Mouse (Mus musculus) CH12.LX (cell line): Measurements from ENCODE around the gene Dclk1. TPM values are rescaled to one million over a fixed set of nuclear protein-coding genes. Genes with fewer than 3 reads are reported as not detected.

ENCODE experiments used
- DNase-seq: peaks from one replicate; pipeline ENCODE4 v3.0.0-alpha.2; 2013; ENCODE audit errors: extremely low read depth
- H3K27ac ChIP-seq: 2 replicates; pipeline ENCODE4 v1.5.1; 2012; ENCODE audit warnings: low read depth, mild to moderate bottlenecking, control low read depth, moderate library complexity; ENCODE audit not compliant: insufficient read depth
- H3K27me3 ChIP-seq: replicated peaks from 2 replicates; pipeline ENCODE3; 2012; ENCODE audit warnings: inconsistent platforms
- H3K36me3 ChIP-seq, 2 experiments: replicated peaks in 1 of 2; 2 replicates each; pipeline versions ENCODE3 to v1.6.1; 2012; ENCODE audit warnings: inconsistent platforms in 1 of 2, low read length in 1 of 2, mild to moderate bottlenecking in 1 of 2, mixed read lengths in 1 of 2, moderate library complexity in 1 of 2; ENCODE audit not compliant: control insufficient read depth in 1 of 2, insufficient read depth in 1 of 2
- H3K4me1 ChIP-seq, 2 experiments: 2 replicates each; pipeline ENCODE4 v1.6.1; 2012; ENCODE audit warnings: inconsistent platforms in 1 of 2, moderate library complexity in 1 of 2; ENCODE audit not compliant: insufficient read depth in 2 of 2, control insufficient read depth in 1 of 2
- H3K4me2 ChIP-seq: 2 replicates; pipeline ENCODE4 v1.6.1; 2012; ENCODE audit warnings: low read depth, mild to moderate bottlenecking, control low read depth; ENCODE audit not compliant: poor library complexity, insufficient read depth, severe bottlenecking
- H3K4me3 ChIP-seq, 3 experiments: fragments of 150-350 bp in 1 of 3; sonication (generic) in 1 of 3; replicated peaks in 1 of 3; 2 replicates each; pipeline versions ENCODE3 to v1.5.1; 2011 to 2012; ENCODE audit warnings: low read depth in 2 of 3, low read length in 2 of 3, mild to moderate bottlenecking in 2 of 3, moderate library complexity in 2 of 3, control low read depth in 1 of 3, improper control_type of control experiment in 1 of 3, inconsistent platforms in 1 of 3, mixed read lengths in 1 of 3; ENCODE audit not compliant: poor library complexity in 1 of 3
- H3K79me2 ChIP-seq: replicated peaks from 2 replicates; pipeline ENCODE4 v1.6.1; 2012; ENCODE audit warnings: mild to moderate bottlenecking, moderate library complexity; ENCODE audit not compliant: control insufficient read depth, poor library complexity, insufficient read depth, severe bottlenecking; ENCODE audit errors: extremely low read depth
- H3K9ac ChIP-seq: 2 replicates; pipeline ENCODE4 v1.6.1; 2012; ENCODE audit warnings: low read depth, mild to moderate bottlenecking, control low read depth, moderate library complexity; ENCODE audit not compliant: insufficient read depth
- H3K9me3 ChIP-seq: replicated peaks from 2 replicates; pipeline ENCODE3; 2012; ENCODE audit warnings: low read length, inconsistent platforms, mixed read lengths
- BHLHE40 ChIP-seq: IDR thresholded peaks from 2 replicates; pipeline ENCODE4 v1.6.1; 2011; ENCODE audit warnings: mild to moderate bottlenecking, low read depth, low read length, improper control_type of control experiment
- E2F4 ChIP-seq: IDR thresholded peaks from 2 replicates; pipeline ENCODE4 v1.6.1; 2011; ENCODE audit warnings: low read depth, low read length, improper control_type of control experiment; ENCODE audit not compliant: insufficient replicate concordance
- JUN ChIP-seq: IDR thresholded peaks from 2 replicates; pipeline ENCODE4 v1.6.1; 2011; ENCODE audit warnings: low read depth, mild to moderate bottlenecking, low read length, improper control_type of control experiment, moderate library complexity; ENCODE audit not compliant: insufficient read depth
- JUND ChIP-seq: conservative IDR thresholded peaks from 2 replicates; pipeline ENCODE4 v1.6.1; 2011; ENCODE audit warnings: low read depth, low read length, improper control_type of control experiment
- KAT2A ChIP-seq: IDR thresholded peaks from 2 replicates; pipeline ENCODE4 v1.6.1; 2012; ENCODE audit warnings: low read length, improper control_type of control experiment, inconsistent platforms; ENCODE audit not compliant: insufficient replicate concordance
- MAFK ChIP-seq: IDR thresholded peaks from 2 replicates; pipeline ENCODE4 v1.6.1; 2011; ENCODE audit warnings: low read length, improper control_type of control experiment; ENCODE audit not compliant: insufficient replicate concordance
- MAX ChIP-seq: IDR thresholded peaks from 2 replicates; pipeline ENCODE4 v1.6.1; 2011; ENCODE audit warnings: low read length, improper control_type of control experiment
- MAZ ChIP-seq: IDR thresholded peaks from 2 replicates; pipeline ENCODE4 v1.6.1; 2012; ENCODE audit warnings: low read depth, mild to moderate bottlenecking, inconsistent platforms, low read length, improper control_type of control experiment, moderate library complexity
- MEF2A ChIP-seq: IDR thresholded peaks from 2 replicates; pipeline ENCODE4 v1.6.1; 2014; ENCODE audit warnings: low read depth, mild to moderate bottlenecking, inconsistent platforms, low read length, improper control_type of control experiment, borderline replicate concordance
- MYC ChIP-seq: IDR thresholded peaks from 2 replicates; pipeline ENCODE4 v1.6.1; 2011; ENCODE audit warnings: low read depth, mild to moderate bottlenecking, improper control_type of control experiment, low read length
- RAD21 ChIP-seq: IDR thresholded peaks from 2 replicates; pipeline ENCODE4 v1.6.1; 2011; ENCODE audit warnings: low read depth, mild to moderate bottlenecking, low read length, improper control_type of control experiment, moderate library complexity
- TBP ChIP-seq: conservative IDR thresholded peaks from 2 replicates; pipeline ENCODE4 v1.6.1; 2011; ENCODE audit warnings: low read depth, low read length, improper control_type of control experiment
- TCF12 ChIP-seq: IDR thresholded peaks from 2 replicates; pipeline ENCODE4 v1.6.1; 2014; ENCODE audit warnings: low read depth, mild to moderate bottlenecking, inconsistent platforms, low read length, improper control_type of control experiment
- UBTF ChIP-seq: IDR thresholded peaks from 2 replicates; pipeline ENCODE4 v1.6.1; 2012; ENCODE audit warnings: low read depth, mild to moderate bottlenecking, inconsistent platforms, low read length, improper control_type of control experiment, moderate library complexity
- USF2 ChIP-seq: conservative IDR thresholded peaks from 2 replicates; pipeline ENCODE4 v1.6.1; 2011; ENCODE audit warnings: low read depth, low read length, improper control_type of control experiment
- ZC3H11A ChIP-seq: IDR thresholded peaks from 2 replicates; pipeline ENCODE4 v1.6.1; 2012; ENCODE audit warnings: low read depth, mild to moderate bottlenecking, inconsistent platforms, low read length, improper control_type of control experiment
- ZKSCAN1 ChIP-seq: IDR thresholded peaks from 2 replicates; pipeline ENCODE4 v1.6.1; 2012; ENCODE audit warnings: low read depth, inconsistent platforms, low read length, improper control_type of control experiment, borderline replicate concordance
- ZMIZ1 ChIP-seq: IDR thresholded peaks from 2 replicates; pipeline ENCODE4 v1.6.1; 2012; ENCODE audit warnings: low read depth, mild to moderate bottlenecking, inconsistent platforms, low read length, improper control_type of control experiment
- dilution Hi-C: fragments of 300-500 bp; cut with MboI; formaldehyde crosslinking; loops from 2 replicates; pipeline ENCODE4 v1.14.3; 2020; ENCODE audit warnings: low sequenced_read_pairs; ENCODE audit not compliant: extremely low pct_unique_long_range_greater_than_20kb, extremely low pct_ligation_motif_present
- in situ Hi-C: fragments of 300-500 bp; cut with MboI; formaldehyde crosslinking; loops from 3 replicates; pipeline ENCODE4 v1.14.3; 2019; ENCODE audit warnings: low sequenced_read_pairs, low pct_ligation_motif_present, low pct_unique_long_range_greater_than_20kb, mixed read lengths
- polyA plus RNA-seq: library from polyadenylated mRNA; unstranded; fragments of >175 nt; gene quantifications from 2 replicates; pipeline ENCODE4 v1.2.1, GENCODE M21; 2012; ENCODE audit warnings: low read depth; ENCODE audit not compliant: insufficient read length
- total RNA-seq, 2 experiments: library from RNA; depleted of rRNA; stranded (reverse); fragments of 300-350 nt in 1 of 2; fragments of >200 nt in 1 of 2; gene quantifications; 2 replicates each; pipeline ENCODE4 v1.2.3; 2012 to 2014

Gene Dclk1
- total and polyA plus RNA-seq, 3 experiments = not detected

DNA sequence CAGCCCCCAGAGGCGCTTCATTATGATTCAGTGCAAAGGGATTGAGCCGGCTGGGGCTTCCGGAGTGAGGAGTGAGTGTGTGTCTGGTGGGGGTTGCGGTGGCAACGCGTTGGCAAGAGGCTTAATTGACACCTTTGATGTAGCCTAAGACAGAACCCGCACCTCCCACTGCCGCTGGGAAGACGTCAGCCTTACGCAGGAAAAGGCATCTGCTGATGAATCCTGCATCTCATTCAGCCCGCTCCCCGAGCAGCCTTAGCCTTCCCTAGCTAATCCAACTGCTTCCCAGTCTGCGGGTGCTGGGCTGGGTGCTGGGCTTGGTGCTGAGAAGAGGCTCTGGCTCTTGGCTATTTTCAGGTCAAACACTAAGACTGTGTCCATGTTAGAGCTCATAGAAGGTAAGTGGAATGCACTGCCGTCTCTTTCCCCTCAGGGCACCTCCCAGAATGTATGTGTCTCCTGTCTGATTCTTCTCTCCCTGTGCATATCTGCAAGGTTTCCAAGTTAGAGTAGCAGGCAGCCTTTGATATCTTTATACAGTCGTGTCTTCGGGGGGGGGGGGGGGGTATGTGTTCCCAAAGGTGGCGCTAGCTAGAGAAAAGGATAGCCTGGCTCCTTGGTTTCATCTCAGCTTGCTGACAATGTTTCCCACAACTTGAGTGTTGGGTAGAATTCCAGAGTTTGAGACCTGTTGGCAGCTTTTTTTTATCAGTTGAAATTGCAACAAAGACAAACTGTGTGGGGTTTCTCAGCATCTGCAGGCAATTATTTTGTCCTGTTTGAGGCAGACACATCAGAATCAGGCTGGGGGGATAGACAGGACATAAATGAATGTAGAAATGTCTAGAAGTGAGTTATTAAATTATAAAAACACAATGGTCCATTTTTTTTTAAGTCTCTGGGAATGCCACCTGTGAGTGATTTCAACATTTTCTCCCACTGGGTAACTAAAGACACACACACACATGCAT, 219.8 kb downstream of the Dclk1 start:
- DNase-seq = no peak
- peaks cover 55% of the 10 kb centered on the region for H3K9me3 ChIP-seq
- H3K79me2 ChIP-seq = no peaks in the 10 kb centered on the region
- no peak overlapping the region for H3K4me3 ChIP-seq
- H3K27ac ChIP-seq = no peak overlapping the region
- in situ Hi-C loops = no loop called here
- TF ChIP-seq USF2 = no peak
- no peak for TF ChIP-seq JUN
- no peak for TF ChIP-seq RAD21
- TF ChIP-seq UBTF = no peak
- no peak for TF ChIP-seq ZKSCAN1
- TF ChIP-seq JUND = no peak
- TF ChIP-seq KAT2A = no peak
- TF ChIP-seq ZC3H11A = no peak
- TF ChIP-seq TCF12 = no peak
- no peak for TF ChIP-seq TBP
- TF ChIP-seq E2F4 = no peak
- no peak for TF ChIP-seq ZMIZ1
- TF ChIP-seq BHLHE40 = no peak
- TF ChIP-seq MYC = no peak
- TF ChIP-seq MEF2A = no peak
- no peak for TF ChIP-seq MAFK
- TF ChIP-seq MAZ = no peak
- no peak for TF ChIP-seq MAX
- no peak overlapping the region for H3K4me2 ChIP-seq
- dilution Hi-C loops = no loop called here
- no peaks in the 10 kb centered on the region for H3K4me1 ChIP-seq
- H3K36me3 ChIP-seq = no peaks in the 10 kb centered on the region
- H3K9ac ChIP-seq = no peak overlapping the region
- no peaks in the 10 kb centered on the region for H3K27me3 ChIP-seq
